In the genomic region with DNA sequence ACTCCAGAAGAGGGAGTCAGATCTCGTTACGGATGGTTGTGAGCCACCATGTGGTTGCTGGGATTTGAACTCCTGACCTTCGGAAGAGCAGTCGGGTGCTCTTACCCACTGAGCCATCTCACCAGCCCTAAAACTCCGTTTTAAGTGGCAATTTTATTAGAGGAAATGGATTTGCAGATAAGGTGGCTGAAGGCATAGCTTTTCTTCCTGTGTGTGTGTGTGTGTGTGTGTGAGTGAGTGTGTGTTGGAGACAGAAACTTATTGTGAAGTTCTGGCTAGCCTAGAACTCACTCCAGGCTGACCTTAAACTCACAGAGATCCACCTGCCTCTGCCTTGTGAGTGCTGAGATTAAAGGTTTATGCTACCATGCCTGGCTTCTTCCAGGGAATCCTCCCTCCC, we compare ENCODE assay signal across 7 mouse cellular contexts. TPM values are rescaled to one million over a fixed set of nuclear protein-coding genes. Genes with fewer than 3 reads are reported as not detected.
DNase-seq lines count a peak whose midpoint lies in the region; TF ChIP-seq lines count a peak whose summit lies in the region.
"Not testable (repeated sequence)": the region's sequence is repeated elsewhere in the genome, so short reads cannot be mapped to it uniquely, and the experiment has no call there.
"Had no signal": no experiment of that assay in that cellular context is flagged by ENCODE, and none has a peak within 500 bp of the region (broad histone marks: within the 10 kb centered on the region; RNA-seq: fewer than 3 reads in every experiment).

No protein-coding gene starts in this region.

- not testable (repeated sequence) for H3K27me3 ChIP-seq in MEL (ENCODE audit: control insufficient read depth in 1 of 2, insufficient read depth in 2 of 2, low read length in 2 of 2)

- H3K4me3 ChIP-seq in MEL (ENCODE audit: control insufficient read depth in 1 of 2, insufficient read depth in 1 of 2, low read depth in 2 of 2, low read length in 2 of 2): not testable (repeated sequence)

- H3K79me2 ChIP-seq in MEL (ENCODE audit: control insufficient read depth, insufficient read depth, low read length, poor library complexity): not testable (repeated sequence)

- peaks cover 0 to 12% of the 10 kb centered on the region in 2 experiments; a peak in 2 of 4 replicates for H3K36me3 ChIP-seq in MEL (ENCODE audit: control insufficient read depth in 1 of 2, insufficient read depth in 2 of 2, low read length in 2 of 2)

- peak in 1 of 2 experiments; percentile 47; a peak in 3 of 4 replicates for TF ChIP-seq EP300 in MEL (IDR thresholded peaks at IDR 0.05; ENCODE audit: low read depth in 1 of 2, low read length in 2 of 2)

- DNase-seq in 416B (ENCODE audit: low read depth): peak; percentile 71
- peak; percentile 76 for DNase-seq in MEL (ENCODE audit: low read depth, low spot score)
- peak; percentile 40 for DNase-seq in adipocyte (ENCODE audit: low spot score)

- not testable (repeated sequence) for TF ChIP-seq CTCF in MEL (IDR thresholded peaks at IDR 0.05 in 2 of 3, conservative IDR thresholded peaks at IDR 0.05 in 1 of 3; ENCODE audit: control insufficient read depth in 1 of 3, insufficient read depth in 1 of 3, low read depth in 2 of 3, low read length in 3 of 3, poor library complexity in 1 of 3, severe bottlenecking in 1 of 3)

- not testable (repeated sequence) for H3K9me3 ChIP-seq in MEL (replicated peaks; ENCODE audit: insufficient read depth, low read length)

- H3K9ac ChIP-seq in MEL (ENCODE audit: control insufficient read depth, low read depth, low read length, poor library complexity, severe bottlenecking): not testable (repeated sequence)

- peaks cover 2 to 10% of the 10 kb centered on the region in 2 experiments for H3K4me1 ChIP-seq in MEL (ENCODE audit: control insufficient read depth in 1 of 2, insufficient read depth in 2 of 2, low read length in 2 of 2)

- not testable (repeated sequence) for TF ChIP-seq POLR2A in MEL (IDR thresholded peaks at IDR 0.05; ENCODE audit: control insufficient read depth in 1 of 2, insufficient read depth in 1 of 2, low read depth in 1 of 2, low read length in 2 of 2, poor library complexity in 1 of 2)

- H3K27ac ChIP-seq in MEL (ENCODE audit: control insufficient read depth, low read depth, low read length): not testable (repeated sequence)

- TF ChIP-seq RAD21 in MEL (IDR thresholded peaks at IDR 0.05; ENCODE audit: low read depth, low read length): not testable (repeated sequence)

TF ChIP-seq in MEL, 35 proteins besides CTCF, POLR2A, EP300 and RAD21:
- peak; percentile 49; the same call in 1 of the 2 replicates for TF ChIP-seq BHLHE40 (IDR thresholded peaks at IDR 0.05; ENCODE audit: borderline replicate concordance, low read depth, low read length)
- TF ChIP-seq RCOR1 (IDR thresholded peaks at IDR 0.05; ENCODE audit: low read depth, low read length): peak; percentile 58
- peak; percentile 25; the same call in 1 of the 2 replicates for TF ChIP-seq SIN3A (IDR thresholded peaks at IDR 0.05; ENCODE audit: low read length)
- TF ChIP-seq MAZ (IDR thresholded peaks at IDR 0.05; ENCODE audit: low read depth, low read length): peak; percentile 53; the same call in 1 of the 2 replicates
- peak; percentile 95 for TF ChIP-seq TBP (IDR thresholded peaks at IDR 0.05; ENCODE audit: low read depth, low read length)
- peak; percentile 20; the same call in 1 of the 2 replicates for TF ChIP-seq TCF12 (IDR thresholded peaks at IDR 0.05; ENCODE audit: low read depth, low read length)
- TF ChIP-seq HCFC1 (IDR thresholded peaks at IDR 0.05; ENCODE audit: low read depth, low read length): 0 out of 2 replicates have a peak, but pooled peaks have one; percentile 31
- TF ChIP-seq GATA1 (IDR thresholded peaks at IDR 0.05; ENCODE audit: low read depth, low read length): peak; percentile 75
- 0 out of 2 replicates have a peak, but pooled peaks have one; percentile 30 for TF ChIP-seq MYC (IDR thresholded peaks at IDR 0.05; ENCODE audit: low read depth, low read length)
- TF ChIP-seq ETS1 (IDR thresholded peaks at IDR 0.05; ENCODE audit: low read depth, low read length): peak; percentile 63; the same call in 1 of the 2 replicates
TF ChIP-seq in MEL: peak in this region for 10; not testable (repeated sequence) for 25.

RNA-seq across cellular contexts. Expression of gene Cygb, which starts 12.9 kb away (rescaled TPM):
- 2.1 and 2.2 TPM in 2 replicates for total RNA-seq in MEL (2012; rRNA removed)
- 1 to 10 TPM in 1 of 2 experiments, not detected in 1; 8.7 TPM for polyA plus RNA-seq in MEL (2012; ENCODE audit: insufficient read depth in 1 of 2, insufficient read length in 2 of 2, low read depth in 1 of 2, low replicate concordance in 2 of 2, missing spikeins in 1 of 2)
- total RNA-seq: CH12.LX, G1E had no signal
- polyA plus RNA-seq: activated CD4-positive, CD25-positive, alpha-beta regulatory T cell, adult 4 months; CD4-positive, CD25-positive, alpha-beta regulatory T cell, adult 4 months had no signal

RNA-seq across cellular contexts. Expression of gene Prcd, which starts 13.7 kb away (rescaled TPM):
- total RNA-seq in MEL (2012; rRNA removed): 50.0 and 72.2 TPM in 2 replicates
- 10 to 100 TPM in 1 of 2 experiments, not detected in 1; 44.4 TPM for polyA plus RNA-seq in MEL (2012; ENCODE audit: insufficient read depth in 1 of 2, insufficient read length in 2 of 2, low read depth in 1 of 2, low replicate concordance in 2 of 2, missing spikeins in 1 of 2)
- total RNA-seq: CH12.LX had no signal
- polyA plus RNA-seq: activated CD4-positive, CD25-positive, alpha-beta regulatory T cell, adult 4 months; CD4-positive, CD25-positive, alpha-beta regulatory T cell, adult 4 months had no signal

RNA-seq across cellular contexts. Expression of gene Rhbdf2, which starts 40.2 kb away (rescaled TPM):
- total RNA-seq in MEL (2012; rRNA removed): 6.4 and 7.7 TPM in 2 replicates
- polyA plus RNA-seq in MEL (2012; ENCODE audit: insufficient read depth in 1 of 2, insufficient read length in 2 of 2, low read depth in 1 of 2, low replicate concordance in 2 of 2, missing spikeins in 1 of 2): 10 to 100 TPM in 1 of 2 experiments, not detected in 1; 13.7 TPM
